In the genomic region with DNA sequence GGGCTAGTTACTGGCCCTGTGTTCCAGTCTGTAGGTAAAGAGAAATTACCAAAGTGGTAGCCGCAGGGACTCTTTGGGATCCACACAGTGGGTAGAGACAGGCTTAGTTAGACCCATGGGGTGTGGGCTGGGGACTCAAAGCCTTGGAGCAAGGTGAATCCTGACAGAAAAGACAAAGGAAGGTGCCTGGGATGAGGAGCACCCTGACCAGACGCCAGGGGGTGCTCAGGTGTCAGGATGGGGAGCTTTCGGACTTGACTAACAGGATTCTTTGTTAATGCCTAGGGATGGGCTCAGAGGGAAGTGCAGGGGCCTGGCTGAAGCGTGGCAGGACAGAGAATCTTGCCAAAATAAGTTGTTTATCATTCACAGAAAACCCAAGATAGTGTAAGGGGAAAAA, we compare ENCODE assay signal across 8 mouse cellular contexts. TPM values are rescaled to one million over a fixed set of nuclear protein-coding genes. Genes with fewer than 3 reads are reported as not detected.
DNase-seq lines count a peak whose midpoint lies in the region; ATAC-seq and TF ChIP-seq lines count a peak whose summit lies in the region.

No protein-coding gene starts in this region.

- no peaks in the 10 kb centered on the region for H3K79me2 ChIP-seq in heart, adult 2 months (replicated peaks; ENCODE audit: control insufficient read depth, insufficient read depth, low read length)

- intact Hi-C loops in heart, adult 2 months (cut with DNase I), result loop anchor here (1.0 kb wide), 2 partner anchors 58 to 150 kb away; no protein-coding TSS in a partner anchor
- intact Hi-C loops in heart, postnatal 25 days (cut with DNase I), result loop anchor here (2.0 to 5.0 kb wide), 2 partner anchors 58 to 150 kb away; no protein-coding TSS in a partner anchor

- H3K4me1 ChIP-seq in heart, adult 2 months (ENCODE audit: control insufficient read depth, insufficient read depth, low read length), result peaks cover 5% of the 10 kb centered on the region
- peaks cover 47% of the 10 kb centered on the region for H3K4me1 ChIP-seq in embryonic facial prominence, embryonic 12.5 days
- peaks cover 23% of the 10 kb centered on the region for H3K4me1 ChIP-seq in kidney, postnatal 0 days (replicated peaks; ENCODE audit: insufficient read depth, low read length)

- no peaks in the 10 kb centered on the region for H3K36me3 ChIP-seq in heart, adult 2 months (ENCODE audit: control insufficient read depth, insufficient read depth, low read length)
- no peaks in the 10 kb centered on the region for H3K36me3 ChIP-seq in embryonic facial prominence, embryonic 12.5 days
- no peaks in the 10 kb centered on the region for H3K36me3 ChIP-seq in kidney, postnatal 0 days (ENCODE audit: insufficient read depth, low read length)

- no peak for TF ChIP-seq POLR2A in heart, adult 2 months (IDR thresholded peaks at IDR 0.05; ENCODE audit: insufficient read depth, low read depth, low read length)

- whole genome bisulfite sequencing in heart, adult 2 months, result 42% methylated on average over 4 of the region's 4 CpGs
- WGBS in embryonic facial prominence, embryonic 12.5 days, result 29% methylated on average over 4 of the region's 4 CpGs
- 25% methylated on average over 4 of the region's 4 CpGs for WGBS in kidney, postnatal 0 days

- no peak overlapping the region for H3K9ac ChIP-seq in heart, adult 2 months (ENCODE audit: low read depth, low read length)
- no peak overlapping the region for H3K9ac ChIP-seq in embryonic facial prominence, embryonic 12.5 days
- no peak overlapping the region for H3K9ac ChIP-seq in kidney, postnatal 0 days (ENCODE audit: low read depth, low read length)

- peak; percentile 34 to 69 for DNase-seq in heart, adult 2 months
- no peak for DNase-seq in heart, postnatal 25 days (ENCODE audit: low spot score)
- peak; percentile 82 for DNase-seq in ES-CJ7 (ENCODE audit: low read depth, low spot score)
- DNase-seq in kidney, postnatal 0 days (ENCODE audit: low spot score), result peak; percentile 84
- peak; percentile 51 for DNase-seq in retina, embryonic 14.5 days (ENCODE audit: low spot score)
- no peak for DNase-seq in right cerebral cortex, postnatal 14 days
- DNase-seq in adrenal gland, postnatal 25 days, result no peak

- TF ChIP-seq EP300 in heart, adult 2 months (IDR thresholded peaks at IDR 0.05; ENCODE audit: insufficient read depth, low read depth, low read length), result no peak

- H3K9me3 ChIP-seq in embryonic facial prominence, embryonic 12.5 days, result no peaks in the 10 kb centered on the region
- H3K9me3 ChIP-seq in kidney, postnatal 0 days (replicated peaks; ENCODE audit: low read length), result no peaks in the 10 kb centered on the region

- no peaks in the 10 kb centered on the region for H3K27me3 ChIP-seq in heart, adult 2 months (ENCODE audit: control insufficient read depth, insufficient read depth, low read length)
- H3K27me3 ChIP-seq in embryonic facial prominence, embryonic 12.5 days, result no peaks in the 10 kb centered on the region
- H3K27me3 ChIP-seq in kidney, postnatal 0 days (ENCODE audit: insufficient read depth, low read length), result no peaks in the 10 kb centered on the region

- TF ChIP-seq CTCF in heart, adult 2 months (IDR thresholded peaks at IDR 0.05), result peak; percentile 83
- TF ChIP-seq CTCF in kidney, postnatal 0 days (IDR thresholded peaks at IDR 0.05; ENCODE audit: low read depth), result peak; percentile 76

- no peak overlapping the region for H3K4me3 ChIP-seq in heart, adult 2 months
- no peak overlapping the region for H3K4me3 ChIP-seq in embryonic facial prominence, embryonic 12.5 days
- no peak overlapping the region for H3K4me3 ChIP-seq in kidney, postnatal 0 days (replicated peaks; ENCODE audit: low read depth, low read length)

- no peak for ATAC-seq in embryonic facial prominence, embryonic 12.5 days (ENCODE audit: insufficient number of reproducible peaks, insufficient read depth, low FRiP score, low TSS enrichment)
- no peak for ATAC-seq in kidney, postnatal 0 days (replicated peaks; ENCODE audit: low FRiP score, low read depth)

- H3K27ac ChIP-seq in heart, adult 2 months, result no peak overlapping the region
- H3K27ac ChIP-seq in embryonic facial prominence, embryonic 12.5 days, result peak overlapping the region; percentile 86
- peak overlapping the region; percentile 73; the same call in 1 of the 2 replicates for H3K27ac ChIP-seq in kidney, postnatal 0 days

- no peak overlapping the region for H3K4me2 ChIP-seq in embryonic facial prominence, embryonic 12.5 days (replicated peaks)
- H3K4me2 ChIP-seq in kidney, postnatal 0 days (ENCODE audit: low read length), result no peak overlapping the region

RNA-seq across cellular contexts. Expression of gene Mrpl23, which starts 10.1 kb away (rescaled TPM):
- total RNA-seq in heart, adult 2 months (2021), result 1 to 10 TPM in 1 of 2 experiments, under 1 TPM in 1; 0.89 to 2.1 TPM
- 12.8 and 18.0 TPM in 2 replicates for polyA plus RNA-seq in heart, adult 2 months (2012; rRNA removed)
- 10 to 100 TPM; 16.1 to 39.0 TPM for total RNA-seq in heart, postnatal 25 days (2021)
- 19.8 and 32.6 TPM in 2 replicates for polyA plus RNA-seq in embryonic facial prominence, embryonic 12.5 days (2016; fragmentation: Nextera tagmentation; extraction: Ambion mirVana)
- polyA plus RNA-seq in kidney, postnatal 0 days (2015; fragmentation: Nextera tagmentation; extraction: Ambion mirVana), result 21.3 and 22.6 TPM in 2 replicates
- total RNA-seq in adrenal gland, postnatal 25 days (2021), result 4.5 and 13.8 TPM in 2 replicates

RNA-seq across cellular contexts. Expression of gene Tnnt3, which starts 23.7 kb away (rescaled TPM):
- total RNA-seq in heart, adult 2 months (2021), result 1 to 10 TPM; 1.1 to 1.3 TPM
- polyA plus RNA-seq in heart, adult 2 months (2012; rRNA removed), result 1.8 TPM in 1 of 2 replicates, not detected in the other
- 1 to 10 TPM in 1 of 2 experiments, not detected in 1; 2.0 TPM for total RNA-seq in heart, postnatal 25 days (2021)
- 4.6 and 6.9 TPM in 2 replicates for polyA plus RNA-seq in embryonic facial prominence, embryonic 12.5 days (2016; fragmentation: Nextera tagmentation; extraction: Ambion mirVana)
- 3.4 TPM in 2 replicates for polyA plus RNA-seq in kidney, postnatal 0 days (2015; fragmentation: Nextera tagmentation; extraction: Ambion mirVana)
- not detected in 2 replicates for total RNA-seq in adrenal gland, postnatal 25 days (2021)

Comparison
In these comparisons a context has a peak if more than half of its experiments do, and no peak if none do; other contexts are left out.
1. DNase-seq: peak in heart, adult 2 months (2 of 2), ES-CJ7 (single experiment), kidney, postnatal 0 days (single experiment) and retina, embryonic 14.5 days (single experiment); none in heart, postnatal 25 days (single experiment), right cerebral cortex, postnatal 14 days (single experiment) and adrenal gland, postnatal 25 days (single experiment).